Mouse (Mus musculus) embryonic fibroblast, embryonic 13.5 days (primary cell): ENCODE measurements around the gene Emc8.

Source experiments
- CTCF ChIP-seq: IDR thresholded peaks from 2 replicates; pipeline ENCODE4 v1.5.1; 2011; ENCODE audit warnings: mild to moderate bottlenecking, control low read depth, low read length, moderate library complexity, borderline replicate concordance; ENCODE audit not compliant: insufficient read depth
- POLR2A ChIP-seq: IDR thresholded peaks from 2 replicates; pipeline ENCODE4 v1.6.1; 2011; ENCODE audit warnings: low read depth, mild to moderate bottlenecking, control low read depth, low read length, moderate library complexity

DNA sequence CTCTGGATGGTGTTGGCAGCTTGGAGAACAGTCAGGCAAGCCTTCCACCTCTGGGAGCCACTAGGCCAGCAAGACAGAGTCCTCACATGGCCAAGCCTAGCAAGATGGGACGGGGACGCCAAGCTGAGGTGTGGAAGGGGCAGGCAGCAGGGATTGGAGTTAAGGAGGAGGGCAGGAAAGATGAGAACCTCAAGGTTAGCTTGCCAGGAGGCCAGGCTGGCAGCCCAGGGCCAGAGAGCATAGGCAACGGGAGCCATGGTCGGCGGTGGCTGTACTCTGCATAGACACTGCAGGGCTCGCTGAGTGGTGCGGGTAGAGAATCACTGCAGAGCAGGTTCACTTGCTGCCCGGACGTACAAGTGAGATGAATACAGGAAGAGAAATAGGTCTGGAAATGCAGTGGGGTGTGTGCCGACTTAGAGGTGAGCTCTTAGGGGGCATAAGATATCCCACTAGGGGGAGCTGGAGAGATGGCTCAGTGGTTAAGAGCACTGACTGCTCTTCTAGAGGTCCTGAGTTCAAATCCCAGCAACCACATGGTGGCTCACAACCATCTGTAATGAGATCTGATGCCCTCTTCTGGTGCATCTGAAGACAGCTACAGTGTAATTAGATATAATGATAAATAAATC lies 26.2 kb downstream of the Emc8 start:
- TF ChIP-seq CTCF (no peak), POLR2A (no peak)
